In the genomic region with DNA sequence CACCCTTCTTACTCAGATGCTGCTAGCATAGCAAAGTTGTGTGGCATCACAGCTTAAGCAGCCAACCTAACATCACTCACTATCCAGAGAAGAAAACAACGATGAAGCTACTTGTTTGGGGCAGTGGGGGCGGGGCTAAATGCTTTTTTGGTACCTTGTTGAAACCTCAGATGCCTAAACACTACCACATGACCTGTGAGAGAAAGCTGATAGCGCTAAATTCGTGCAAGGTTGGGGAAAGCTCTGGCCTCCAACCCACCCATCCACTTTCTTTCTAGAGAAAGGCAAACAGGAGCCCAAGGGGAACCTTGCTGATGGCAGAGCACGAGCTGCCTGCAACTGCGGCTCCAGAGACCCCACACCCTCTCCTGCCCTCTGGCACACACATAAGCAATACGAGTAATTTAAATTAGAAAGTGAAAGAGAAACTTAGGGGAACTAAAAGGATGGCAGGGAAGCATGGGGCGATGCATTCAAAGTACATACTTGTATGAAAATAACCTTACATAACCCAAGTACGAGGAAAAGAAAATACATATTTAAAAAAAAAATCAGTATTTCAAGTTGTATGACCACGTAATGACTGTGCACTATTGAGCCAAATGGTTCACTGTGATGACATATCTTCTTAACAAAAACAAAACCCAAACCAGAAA, we compare ENCODE assay signal across 8 mouse cellular contexts. TPM values are rescaled to one million over a fixed set of nuclear protein-coding genes. Genes with fewer than 3 reads are reported as not detected.
DNase-seq lines count a peak whose midpoint lies in the region; ATAC-seq and TF ChIP-seq lines count a peak whose summit lies in the region.

No protein-coding gene starts in this region.

- H3K4me2 ChIP-seq in limb, embryonic 15.5 days: peak overlapping the region; percentile 25
- H3K4me2 ChIP-seq in midbrain, postnatal 0 days (ENCODE audit: low read depth, low read length, poor library complexity, severe bottlenecking): no peak overlapping the region

- no peaks in the 10 kb centered on the region for H3K9me3 ChIP-seq in limb, embryonic 15.5 days
- H3K9me3 ChIP-seq in midbrain, postnatal 0 days (ENCODE audit: low read length): no peaks in the 10 kb centered on the region

- H3K4me3 ChIP-seq in limb, embryonic 15.5 days: no peak overlapping the region
- no peak overlapping the region for H3K4me3 ChIP-seq in midbrain, postnatal 0 days (ENCODE audit: low read depth, low read length)

- H3K27me3 ChIP-seq in limb, embryonic 15.5 days: no peaks in the 10 kb centered on the region
- no peaks in the 10 kb centered on the region for H3K27me3 ChIP-seq in midbrain, postnatal 0 days (ENCODE audit: insufficient read depth, low read length)

- H3K27ac ChIP-seq in limb, embryonic 15.5 days: peak overlapping the region; percentile 61
- H3K27ac ChIP-seq in midbrain, postnatal 0 days (ENCODE audit: low read depth, low read length): no peak overlapping the region

- H3K36me3 ChIP-seq in limb, embryonic 15.5 days: 0 out of 2 replicates have a peak, but pooled peaks cover 11% of the 10 kb centered on the region
- H3K36me3 ChIP-seq in midbrain, postnatal 0 days (ENCODE audit: insufficient read depth, low read length): peaks cover 14% of the 10 kb centered on the region

- peaks cover 35% of the 10 kb centered on the region for H3K4me1 ChIP-seq in limb, embryonic 15.5 days
- H3K4me1 ChIP-seq in midbrain, postnatal 0 days (ENCODE audit: insufficient read depth, low read length): peaks cover 9% of the 10 kb centered on the region; the same call in 1 of the 2 replicates

- WGBS in limb, embryonic 15.5 days: 39% methylated on average over 10 of the region's 10 CpGs
- 60% methylated on average over 10 of the region's 10 CpGs for WGBS in midbrain, postnatal 0 days

- TF ChIP-seq CTCF in midbrain, postnatal 0 days (IDR thresholded peaks at IDR 0.05): no peak

- ATAC-seq in limb, embryonic 15.5 days (ENCODE audit: insufficient number of reproducible peaks, low FRiP score, low TSS enrichment, low read depth): no peak
- ATAC-seq in midbrain, postnatal 0 days (ENCODE audit: low FRiP score): no peak

- peak; percentile 33 for DNase-seq in cerebellum, adult 11-12 months
- no peak for DNase-seq in cerebellum, adult 18-20 months
- DNase-seq in urinary bladder, postnatal 14 days (ENCODE audit: low spot score): peak; percentile 18
- DNase-seq in urinary bladder, adult 2 months (ENCODE audit: low spot score): no peak
- DNase-seq in spleen, adult 12 weeks (ENCODE audit: low spot score): peak; percentile 18
- DNase-seq in urinary bladder, adult 18-20 months (ENCODE audit: low spot score in 2 of 2): no peak
- no peak for DNase-seq in midbrain, postnatal 0 days (ENCODE audit: low spot score)

- H3K9ac ChIP-seq in limb, embryonic 15.5 days: no peak overlapping the region
- no peak overlapping the region for H3K9ac ChIP-seq in midbrain, postnatal 0 days (replicated peaks; ENCODE audit: low read length, poor library complexity, severe bottlenecking)

RNA-seq across cellular contexts. Expression of gene Setd7, which starts 7.7 kb away (rescaled TPM):
- 41.5 and 63.2 TPM in 2 replicates for polyA plus RNA-seq in urinary bladder, adult 2 months (2012; rRNA removed)
- polyA plus RNA-seq in limb, embryonic 15.5 days (2015; fragmentation: Nextera tagmentation; extraction: Ambion mirVana): 4.2 and 4.4 TPM in 2 replicates
- total RNA-seq in midbrain, postnatal 0 days (2014; rRNA removed): 11.7 and 16.1 TPM in 2 replicates
- polyA plus RNA-seq in midbrain, postnatal 0 days (2015; fragmentation: Nextera tagmentation; extraction: Ambion mirVana): 1.1 and 2.7 TPM in 2 replicates

Comparison
In these comparisons a context has a peak if more than half of its experiments do, and no peak if none do; other contexts are left out.
1. DNase-seq: peak in cerebellum, adult 11-12 months (single experiment), urinary bladder, postnatal 14 days (single experiment) and spleen, adult 12 weeks (single experiment); none in cerebellum, adult 18-20 months (0 of 2), urinary bladder, adult 2 months (single experiment), urinary bladder, adult 18-20 months (0 of 2) and midbrain, postnatal 0 days (single experiment).